Mouse (Mus musculus): ENCODE data around the gene Nfib. TPM values are rescaled to one million over a fixed set of nuclear protein-coding genes. Genes with fewer than 3 reads are reported as not detected.
A peak's percentile ranks its signal among the peaks of the same experiment; 100 is the strongest.

Gene Nfib
- polyA plus RNA-seq, 1 experiment = 7.7 TPM

GRCm38 (mm10) chr4:82289596-82289995, 416.0 kb downstream of the Nfib start:
- Histone ChIP-seq H3K27me3 (ENCODE audit: control insufficient read depth, insufficient read depth, insufficient read length) (no peaks in the 10 kb centered on the region), H3ac (ENCODE audit: control insufficient read depth, insufficient read length) (no peak overlapping the region), H3K4me3 (no peak overlapping the region), H3K4me2 (ENCODE audit: low read depth) (peak overlapping the region; percentile 53), H3K36me3 (ENCODE audit: control insufficient read depth, insufficient read depth) (no peaks in the 10 kb centered on the region), H3K79me2 (ENCODE audit: control insufficient read depth, insufficient read depth) (no peaks in the 10 kb centered on the region)
- TF ChIP-seq MYOG (IDR thresholded peaks at IDR 0.05; ENCODE audit: control insufficient read depth in 1 of 3, insufficient read depth in 1 of 3, insufficient read length in 2 of 3, low read depth in 2 of 3) (peak in 1 of 3 experiments; percentile 19), MYOD1 (IDR thresholded peaks at IDR 0.05; ENCODE audit: control insufficient read depth in 1 of 3, insufficient read length in 2 of 3, low read depth in 2 of 3) (peak in 1 of 3 experiments; percentile 0), CEBPB (IDR thresholded peaks at IDR 0.05; ENCODE audit: insufficient read depth, poor library complexity, severe bottlenecking) (no peak)

GRCm38 (mm10) chr4:82288138-82288537, 417.4 kb downstream of the Nfib start:
- no peak for TF ChIP-seq MAX (IDR thresholded peaks at IDR 0.05; ENCODE audit: low read depth)
- no peak for TF ChIP-seq POLR2A (IDR thresholded peaks at IDR 0.05; ENCODE audit: insufficient read length, low read depth)
- no peak for TF ChIP-seq REST (IDR thresholded peaks at IDR 0.05; ENCODE audit: insufficient read depth, insufficient read length)
- TF ChIP-seq E2F4 (IDR thresholded peaks at IDR 0.05; ENCODE audit: insufficient read depth) = no peak
- TF ChIP-seq USF1 (IDR thresholded peaks at IDR 0.05; ENCODE audit: low read depth) = no peak
- TF ChIP-seq MYOD1 (IDR thresholded peaks at IDR 0.05; ENCODE audit: control insufficient read depth in 1 of 3, insufficient read length in 2 of 3, low read depth in 2 of 3) = no peak
- no peak for TF ChIP-seq TCF3 (IDR thresholded peaks at IDR 0.05; ENCODE audit: insufficient read length, low read depth)
- peak; percentile 84 for TF ChIP-seq CEBPB (IDR thresholded peaks at IDR 0.05; ENCODE audit: insufficient read depth, poor library complexity, severe bottlenecking)
- no peak for TF ChIP-seq SRF (IDR thresholded peaks at IDR 0.05; ENCODE audit: control insufficient read depth, insufficient read length, low read depth)
- no peak for TF ChIP-seq MYOG (IDR thresholded peaks at IDR 0.05; ENCODE audit: control insufficient read depth in 1 of 3, insufficient read depth in 1 of 3, insufficient read length in 2 of 3, low read depth in 2 of 3)
- peak; percentile 62 for TF ChIP-seq POLR2AphosphoS2 (IDR thresholded peaks at IDR 0.05; ENCODE audit: insufficient read length, low read depth)
- no peak for TF ChIP-seq TCF12 (IDR thresholded peaks at IDR 0.05; ENCODE audit: insufficient read depth, poor library complexity, severe bottlenecking)
- Histone ChIP-seq H3K4me2 (ENCODE audit: low read depth) (peak overlapping the region; percentile 53), H3K79me2 (ENCODE audit: control insufficient read depth, insufficient read depth) (no peaks in the 10 kb centered on the region), H3K27me3 (ENCODE audit: control insufficient read depth, insufficient read depth, insufficient read length) (no peaks in the 10 kb centered on the region), H3K4me3 (no peak overlapping the region), H3ac (ENCODE audit: control insufficient read depth, insufficient read length) (no peak overlapping the region), H3K36me3 (ENCODE audit: control insufficient read depth, insufficient read depth) (no peaks in the 10 kb centered on the region)

- TF ChIP-seq MYOG (IDR thresholded peaks at IDR 0.05; ENCODE audit: control insufficient read depth in 1 of 3, insufficient read depth in 1 of 3, insufficient read length in 2 of 3, low read depth in 2 of 3) (peak in 2 of 3 experiments; percentile 58 to 69), MYOD1 (IDR thresholded peaks at IDR 0.05; ENCODE audit: control insufficient read depth in 1 of 3, insufficient read length in 2 of 3, low read depth in 2 of 3) (peak in 2 of 3 experiments; percentile 1 to 22), TCF3 (IDR thresholded peaks at IDR 0.05; ENCODE audit: insufficient read length, low read depth) (no peak), POLR2A (IDR thresholded peaks at IDR 0.05; ENCODE audit: insufficient read length, low read depth) (no peak)
- Histone ChIP-seq H3K36me3 (ENCODE audit: control insufficient read depth, insufficient read depth) (no peaks in the 10 kb centered on the region), H3K79me2 (ENCODE audit: control insufficient read depth, insufficient read depth) (no peaks in the 10 kb centered on the region), H3K4me2 (ENCODE audit: low read depth) (no peak overlapping the region), H3ac (ENCODE audit: control insufficient read depth, insufficient read length) (no peak overlapping the region), H3K4me3 (no peak overlapping the region), H3K27me3 (ENCODE audit: control insufficient read depth, insufficient read depth, insufficient read length) (no peaks in the 10 kb centered on the region)
Observed at GRCm38 (mm10) chr4:82287454-82287853, 418.1 kb downstream of the Nfib start.

- TF ChIP-seq MYOD1 (IDR thresholded peaks at IDR 0.05; ENCODE audit: control insufficient read depth in 1 of 3, insufficient read length in 2 of 3, low read depth in 2 of 3) (no peak), MYOG (IDR thresholded peaks at IDR 0.05; ENCODE audit: control insufficient read depth in 1 of 3, insufficient read depth in 1 of 3, insufficient read length in 2 of 3, low read depth in 2 of 3) (peak in 1 of 3 experiments; percentile 42), POLR2A (IDR thresholded peaks at IDR 0.05; ENCODE audit: insufficient read length, low read depth) (no peak), TCF12 (IDR thresholded peaks at IDR 0.05; ENCODE audit: insufficient read depth, poor library complexity, severe bottlenecking) (no peak), E2F4 (IDR thresholded peaks at IDR 0.05; ENCODE audit: insufficient read depth) (no peak)
- Histone ChIP-seq H3K36me3 (ENCODE audit: control insufficient read depth, insufficient read depth) (no peaks in the 10 kb centered on the region), H3K4me3 (no peak overlapping the region), H3K79me2 (ENCODE audit: control insufficient read depth, insufficient read depth) (no peaks in the 10 kb centered on the region), H3ac (ENCODE audit: control insufficient read depth, insufficient read length) (no peak overlapping the region), H3K4me2 (ENCODE audit: low read depth) (no peak overlapping the region), H3K27me3 (ENCODE audit: control insufficient read depth, insufficient read depth, insufficient read length) (no peaks in the 10 kb centered on the region)
Observed at GRCm38 (mm10) chr4:82286931-82287330, 418.6 kb downstream of the Nfib start.

GRCm38 (mm10) chr4:82283536-82283935, 422.0 kb downstream of the Nfib start:
- no peak overlapping the region for H3K4me2 ChIP-seq (ENCODE audit: low read depth)
- H3K79me2 ChIP-seq (ENCODE audit: control insufficient read depth, insufficient read depth) = no peaks in the 10 kb centered on the region
- no peaks in the 10 kb centered on the region for H3K36me3 ChIP-seq (ENCODE audit: control insufficient read depth, insufficient read depth)
- H3ac ChIP-seq (ENCODE audit: control insufficient read depth, insufficient read length) = no peak overlapping the region
- no peak overlapping the region for H3K4me3 ChIP-seq
- no peak for TF ChIP-seq MAX (IDR thresholded peaks at IDR 0.05; ENCODE audit: low read depth)
- TF ChIP-seq POLR2AphosphoS2 (IDR thresholded peaks at IDR 0.05; ENCODE audit: insufficient read length, low read depth) = no peak
- TF ChIP-seq MYOG (IDR thresholded peaks at IDR 0.05; ENCODE audit: control insufficient read depth in 1 of 3, insufficient read depth in 1 of 3, insufficient read length in 2 of 3, low read depth in 2 of 3) = no peak
- TF ChIP-seq MYOD1 (IDR thresholded peaks at IDR 0.05; ENCODE audit: control insufficient read depth in 1 of 3, insufficient read length in 2 of 3, low read depth in 2 of 3) = no peak
- TF ChIP-seq CEBPB (IDR thresholded peaks at IDR 0.05; ENCODE audit: insufficient read depth, poor library complexity, severe bottlenecking) = no peak
- no peak for TF ChIP-seq REST (IDR thresholded peaks at IDR 0.05; ENCODE audit: insufficient read depth, insufficient read length)
- no peak for TF ChIP-seq E2F4 (IDR thresholded peaks at IDR 0.05; ENCODE audit: insufficient read depth)
- no peak for TF ChIP-seq TCF12 (IDR thresholded peaks at IDR 0.05; ENCODE audit: insufficient read depth, poor library complexity, severe bottlenecking)
- no peak for TF ChIP-seq USF1 (IDR thresholded peaks at IDR 0.05; ENCODE audit: low read depth)
- TF ChIP-seq SRF (IDR thresholded peaks at IDR 0.05; ENCODE audit: control insufficient read depth, insufficient read length, low read depth) = no peak
- TF ChIP-seq TCF3 (IDR thresholded peaks at IDR 0.05; ENCODE audit: insufficient read length, low read depth) = no peak
- no peaks in the 10 kb centered on the region for H3K27me3 ChIP-seq (ENCODE audit: control insufficient read depth, insufficient read depth, insufficient read length)

Measured in myocyte (in vitro differentiated cells).